Mouse (Mus musculus) heart, adult 2 months (tissue): Measurements from ENCODE around the gene Mapkap1. TPM values are rescaled to one million over a fixed set of nuclear protein-coding genes. Genes with fewer than 3 reads are reported as not detected.

Experiments
- DNase-seq, 2 experiments: peaks; one replicate each; pipeline ENCODE4 v3.0.0; 2021
- H3K27ac ChIP-seq: fragments of 200-600 bp; 2 replicates; pipeline ENCODE4 v1.8.1; 2022
- H3K27me3 ChIP-seq: fragments of 200-500 bp; 2 replicates; pipeline ENCODE4 v1.6.1; 2012; ENCODE audit warnings: mild to moderate bottlenecking, low read length, inconsistent platforms, mixed read lengths; ENCODE audit not compliant: control insufficient read depth, insufficient read depth
- H3K36me3 ChIP-seq: fragments of 200-500 bp; 2 replicates; pipeline ENCODE4 v1.6.1; 2012; ENCODE audit warnings: low read length, inconsistent platforms; ENCODE audit not compliant: control insufficient read depth, insufficient read depth
- H3K4me1 ChIP-seq: fragments of 200-500 bp; 2 replicates; pipeline ENCODE4 v1.6.1; 2011; ENCODE audit warnings: low read length; ENCODE audit not compliant: control insufficient read depth, insufficient read depth
- H3K4me3 ChIP-seq: fragments of 200-600 bp; 2 replicates; pipeline ENCODE4 v1.8.1; 2022
- H3K79me2 ChIP-seq: fragments of 200-500 bp; replicated peaks from 2 replicates; pipeline ENCODE4 v1.6.1; 2012; ENCODE audit warnings: mild to moderate bottlenecking, inconsistent platforms, low read length, moderate library complexity, mixed read lengths; ENCODE audit not compliant: control insufficient read depth, insufficient read depth
- H3K9ac ChIP-seq: fragments of 200-500 bp; 2 replicates; pipeline ENCODE4 v1.6.1; 2012; ENCODE audit warnings: low read depth, mild to moderate bottlenecking, control low read depth, inconsistent platforms, low read length, mixed read lengths
- CTCF ChIP-seq: fragments of 200-600 bp; IDR thresholded peaks from 2 replicates; pipeline ENCODE4 v1.8.1; 2022; ENCODE audit warnings: antibody characterized with exemption, mild to moderate bottlenecking, moderate library complexity
- EP300 ChIP-seq: fragments of 200-500 bp; IDR thresholded peaks from 2 replicates; pipeline ENCODE4 v1.6.1; 2011; ENCODE audit warnings: low read depth, low read length, control low read depth; ENCODE audit not compliant: insufficient read depth
- POLR2A ChIP-seq: fragments of 200-500 bp; IDR thresholded peaks from 2 replicates; pipeline ENCODE4 v1.6.1; 2011; ENCODE audit warnings: mild to moderate bottlenecking, low read depth, low read length, control low read depth; ENCODE audit not compliant: insufficient read depth
- WGBS: fragments of 180-500 bp; shearing (Covaris S2); methylation state at CpG from one replicate; pipeline ENCODE4 v1.1.7; 2018; 5-methylcytosine and 5-hydroxymethylcytosine counted together
- intact Hi-C: fragments of 180-260 bp; cut with DNase I; formaldehyde crosslinking; loops from one replicate; pipeline ENCODE4 v1.15.1; 2025
- polyA plus RNA-seq: library from polyadenylated mRNA; depleted of rRNA; stranded (reverse); fragments of >200 nt; gene quantifications from 2 replicates; pipeline ENCODE4 v1.2.3, GENCODE M21; 2012
- total RNA-seq, 2 experiments: library from RNA; stranded (reverse); gene quantifications; 2 replicates each; pipeline ENCODE4 v1.2.3; 2021

The Mapkap1 gene
- total and polyA plus RNA-seq, 3 experiments = 30.6 to 70.1 (median 63.6) TPM

- 3% methylated on average over 42 of the region's 42 CpGs for WGBS
- H3K4me3 ChIP-seq = peak overlapping the region; percentile 90
- peak overlapping the region; percentile 91 for H3K9ac ChIP-seq
- no peaks in the 10 kb centered on the region for H3K36me3 ChIP-seq
- peak; percentile 51 to 71 for DNase-seq
- H3K4me1 ChIP-seq = 0 out of 2 replicates have a peak, but pooled peaks cover 3% of the 10 kb centered on the region
- intact Hi-C loops = no loop called here
- no peaks in the 10 kb centered on the region for H3K79me2 ChIP-seq
- TF ChIP-seq POLR2A (no peak), EP300 (no peak), CTCF (no peak)
- peak overlapping the region; percentile 75 for H3K27ac ChIP-seq
- H3K27me3 ChIP-seq = no peaks in the 10 kb centered on the region
These were observed 35.7 kb upstream of the Mapkap1 start for GRCm38 (mm10) chr2:34370725-34371440.

GRCm38 (mm10) chr2:34371441-34372304 lies 34.9 kb upstream of the Mapkap1 start:
- Histone ChIP-seq H3K79me2 (no peaks in the 10 kb centered on the region), H3K9ac (peak overlapping the region; percentile 91), H3K27me3 (no peaks in the 10 kb centered on the region), H3K4me3 (peak overlapping the region; percentile 90), H3K27ac (peak overlapping the region; percentile 90), H3K36me3 (no peaks in the 10 kb centered on the region), H3K4me1 (0 out of 2 replicates have a peak, but pooled peaks cover 3% of the 10 kb centered on the region)
- 0 out of 2 replicates have a peak, but pooled peaks have one; percentile 14 for TF ChIP-seq POLR2A
- TF ChIP-seq EP300 = no peak
- intact Hi-C loops = no loop called here
- peak; percentile 79 to 80 for DNase-seq
- WGBS = 3% methylated on average over 95 of the region's 118 CpGs

- no peaks in the 10 kb centered on the region for H3K79me2 ChIP-seq
- TF ChIP-seq EP300 (0 out of 2 replicates have a peak, but pooled peaks have one; percentile 12), POLR2A (0 out of 2 replicates have a peak, but pooled peaks have one; percentile 41), CTCF (no peak)
These were observed 34.0 kb upstream of the Mapkap1 start, which contains the start of gene Pbx3 for GRCm38 (mm10) chr2:34372305-34373301. TSS of gene Pbx3 (minus strand) at chr2:34373142.

GRCm38 (mm10) chr2:34373886-34374285 lies 32.7 kb upstream of the Mapkap1 start:
- DNase-seq = no peak
- Histone ChIP-seq H3K9ac (no peak overlapping the region), H3K27ac (no peak overlapping the region), H3K27me3 (no peaks in the 10 kb centered on the region), H3K4me1 (0 out of 2 replicates have a peak, but pooled peaks cover 3% of the 10 kb centered on the region), H3K36me3 (no peaks in the 10 kb centered on the region), H3K79me2 (no peaks in the 10 kb centered on the region), H3K4me3 (no peak overlapping the region)
- 46% methylated on average over 3 of the region's 3 CpGs for WGBS
- TF ChIP-seq CTCF (no peak), EP300 (no peak), POLR2A (no peak)
- intact Hi-C loops = loop anchor here (1.0 kb wide), 1 partner anchor 32 kb away; the partner anchor contains the start of gene Mapkap1

More at GRCm38 (mm10) chr2:34372305-34373301, 34.0 kb upstream of the Mapkap1 start, which contains the start of gene Pbx3:
- H3K4me3 ChIP-seq = peak within 1 kb of the TSS; percentile 85
- no peaks in the 10 kb centered on the region for H3K36me3 ChIP-seq
- peak; percentile 97 to 99 for DNase-seq
- no peaks in the 10 kb centered on the region for H3K27me3 ChIP-seq
- intact Hi-C loops = loop anchor here (1.0 kb wide), 1 partner anchor 34 kb away; the partner anchor contains the start of gene Mapkap1
- 0 out of 2 replicates have a peak, but pooled peaks cover 3% of the 10 kb centered on the region for H3K4me1 ChIP-seq
- H3K27ac ChIP-seq = peak within 1 kb of the TSS; percentile 90
- 1% methylated on average over 83 of the region's 102 CpGs for WGBS
- H3K9ac ChIP-seq = peak within 1 kb of the TSS; percentile 91

GRCm38 (mm10) chr2:34374349-34374748 lies 32.2 kb upstream of the Mapkap1 start:
- DNase-seq = no peak
- 81% methylated on average over 2 of the region's 2 CpGs for WGBS
- H3K79me2 ChIP-seq = no peaks in the 10 kb centered on the region
- no peak overlapping the region for H3K4me3 ChIP-seq
- 0 out of 2 replicates have a peak, but pooled peaks cover 3% of the 10 kb centered on the region for H3K4me1 ChIP-seq
- intact Hi-C loops = no loop called here
- no peaks in the 10 kb centered on the region for H3K27me3 ChIP-seq
- no peak overlapping the region for H3K9ac ChIP-seq
- TF ChIP-seq EP300 = no peak
- no peak for TF ChIP-seq POLR2A
- TF ChIP-seq CTCF = no peak
- no peaks in the 10 kb centered on the region for H3K36me3 ChIP-seq
- no peak overlapping the region for H3K27ac ChIP-seq
